In genomic region chr4:135244335-135244734, GRCm38 (mm10) we compare ENCODE assay signal across 8 mouse cellular contexts. TPM values are rescaled to one million over a fixed set of nuclear protein-coding genes. Genes with fewer than 3 reads are reported as not detected.
DNase-seq lines count a peak whose midpoint lies in the region; ATAC-seq lines count a peak whose summit lies in the region.

No protein-coding gene starts in this region.

- DNase-seq in gastrocnemius, postnatal 14 days, result peak; percentile 31
- no peak for DNase-seq in gastrocnemius, adult 18-20 months (ENCODE audit: low spot score)
- DNase-seq in 416B (ENCODE audit: low read depth) (peak; percentile 63), ZHBTc4 (ENCODE audit: low read depth, low spot score) (peak; percentile 93)
- no peak for DNase-seq in ovary, postnatal 36 days (ENCODE audit: low spot score)
- no peak for DNase-seq in cerebellum, adult 11 months

- intact Hi-C loops in gastrocnemius, postnatal 14 days (cut with DNase I; ENCODE audit: low total_unique reads), result no loop called here

- ATAC-seq in megakaryocyte, adult 5-6 weeks (ENCODE audit: poor library complexity, severe bottlenecking), result peak; percentile 73
- ATAC-seq in megakaryocyte-erythroid progenitor cell, adult 5-6 weeks (replicated peaks; ENCODE audit: low FRiP score, low TSS enrichment, poor library complexity, severe bottlenecking), result no peak

RNA-seq across cellular contexts. Expression of gene Clic4, which starts 28.3 kb away (rescaled TPM):
- total RNA-seq in gastrocnemius, postnatal 14 days (2021), result 10 to 100 TPM; 41.0 to 50.9 TPM
- 10 to 100 TPM; 27.6 to 40.4 TPM for total RNA-seq in gastrocnemius, adult 18-20 months (2021)
- total RNA-seq in megakaryocyte, adult 5-6 weeks (2015), result 28.4 and 29.7 TPM in 2 replicates
- total RNA-seq in megakaryocyte, adult 5-6 weeks (2017), result 32.3 and 39.2 TPM in 2 replicates
- 77.8 and 83.9 TPM in 2 replicates for total RNA-seq in megakaryocyte-erythroid progenitor cell, adult 5-6 weeks (2014; fragmentation: Nextera tagmentation)
- 79.0 and 86.0 TPM in 2 replicates for total RNA-seq in megakaryocyte-erythroid progenitor cell, adult 5-6 weeks (2017)

Comparison
In these comparisons a context has a peak if more than half of its experiments do, and no peak if none do; other contexts are left out.
1. DNase-seq: peak in gastrocnemius, postnatal 14 days (single experiment), 416B (single experiment) and ZHBTc4 (single experiment); none in gastrocnemius, adult 18-20 months (single experiment), ovary, postnatal 36 days (single experiment) and cerebellum, adult 11 months (single experiment).